Mouse (Mus musculus) right cerebral cortex, postnatal 25 days (tissue): ENCODE measurements around the gene Dok3.
"Not testable (repeated sequence)": the region's sequence is repeated elsewhere in the genome, so short reads cannot be mapped to it uniquely, and the experiment has no call there.

ENCODE experiments used
- DNase-seq: peaks from one replicate; pipeline ENCODE4 v3.0.0; 2022

Gene Dok3

DNA sequence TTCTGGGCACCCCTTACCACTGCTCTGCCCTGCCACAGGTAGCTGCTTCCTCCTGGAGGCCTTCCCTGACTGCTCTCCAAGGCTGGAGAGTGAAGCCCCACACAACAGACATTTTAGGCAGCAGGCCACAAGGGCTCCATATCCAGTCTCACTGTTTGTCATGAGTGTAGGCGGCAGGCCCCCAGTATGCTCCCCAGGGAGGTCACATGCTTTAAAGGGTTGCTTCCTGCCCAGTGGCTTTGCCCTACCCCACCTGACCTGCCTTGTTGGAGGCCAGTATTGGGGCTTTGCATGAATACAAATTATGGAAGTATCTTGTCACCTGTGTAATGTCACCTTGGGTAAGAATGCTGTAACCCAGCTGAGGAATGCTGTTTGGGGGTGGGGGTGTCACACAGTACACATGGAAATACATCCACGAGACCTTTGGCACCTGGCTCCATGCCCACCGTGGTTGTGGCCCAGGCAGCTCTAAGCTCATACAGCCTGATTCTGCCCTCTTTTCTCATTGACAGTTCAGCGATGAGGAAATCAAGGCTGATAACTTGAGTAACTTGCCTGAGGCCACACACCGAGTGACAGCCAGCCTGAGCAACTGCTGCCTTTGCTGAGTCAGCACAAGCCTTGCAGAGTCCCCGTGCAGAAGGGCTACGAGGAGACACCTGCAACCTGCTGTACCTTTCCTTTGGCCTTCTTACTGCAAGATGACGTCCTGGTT lies at the start of gene Dok3:
Dok3 (minus strand) TSS at position 99 of the 718 bp plus-strand sequence.
- no peak for DNase-seq

DNA sequence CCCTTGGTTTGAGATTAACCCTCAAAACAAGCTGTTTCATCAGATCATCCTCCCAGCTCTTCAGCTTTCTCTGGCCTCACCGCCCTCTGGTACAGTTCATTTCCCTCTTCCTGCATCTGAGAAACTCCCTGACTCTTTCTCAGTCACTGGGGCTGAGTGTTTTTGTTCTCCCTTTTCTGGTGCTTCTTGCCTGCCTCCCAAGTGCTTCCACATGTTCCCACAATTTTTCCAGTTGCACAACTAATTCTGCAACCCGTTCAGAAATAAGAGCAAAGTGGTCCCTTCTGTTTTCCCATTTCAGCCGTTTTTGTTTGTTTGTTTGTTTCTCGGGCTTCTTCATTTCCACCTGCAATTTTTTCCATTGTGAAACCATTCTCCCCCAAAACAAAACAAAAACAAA lies 49.0 kb upstream of the Dok3 start:
- no peak for DNase-seq

DNA sequence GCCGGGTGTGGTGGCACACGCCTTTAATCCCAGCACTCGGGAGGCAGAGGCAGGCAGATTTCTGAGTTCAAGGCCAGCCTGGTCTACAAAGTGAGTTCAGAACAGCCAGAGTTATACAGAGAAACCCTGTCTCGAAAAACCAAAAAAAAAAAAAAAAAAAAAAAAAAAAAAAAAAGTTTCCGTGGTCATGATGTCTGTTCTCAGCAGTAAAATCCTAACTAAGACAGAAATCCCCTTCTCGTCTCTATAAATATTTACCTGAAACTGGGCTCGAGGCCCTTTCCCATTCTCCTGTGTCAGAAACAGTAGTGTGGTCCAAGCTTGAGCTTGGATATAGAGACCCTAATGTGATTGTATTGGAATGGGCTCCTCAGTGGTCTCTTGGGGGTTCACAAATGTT lies 47.8 kb upstream of the Dok3 start:
- DNase-seq: not testable (repeated sequence)

DNA sequence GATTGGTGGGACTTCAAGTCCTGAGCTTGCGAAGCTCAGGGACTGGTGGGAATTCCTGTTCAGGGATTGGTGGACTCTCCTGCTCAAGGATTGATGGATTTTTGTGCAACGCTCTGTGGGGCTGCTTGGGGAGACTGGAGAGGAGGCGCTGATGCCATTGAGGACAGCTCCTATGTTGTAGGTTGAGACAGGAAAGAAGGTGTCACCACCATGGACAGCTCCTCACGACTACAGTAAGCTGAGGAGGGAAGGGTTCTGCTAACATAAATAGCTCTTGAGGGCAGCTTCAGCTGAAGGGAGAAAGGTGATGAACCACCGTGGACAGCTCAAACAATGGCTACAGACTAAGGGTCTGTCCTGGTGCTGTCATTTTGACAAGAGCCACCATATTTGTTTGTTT lies 46.8 kb upstream of the Dok3 start:
- DNase-seq: no peak

DNA sequence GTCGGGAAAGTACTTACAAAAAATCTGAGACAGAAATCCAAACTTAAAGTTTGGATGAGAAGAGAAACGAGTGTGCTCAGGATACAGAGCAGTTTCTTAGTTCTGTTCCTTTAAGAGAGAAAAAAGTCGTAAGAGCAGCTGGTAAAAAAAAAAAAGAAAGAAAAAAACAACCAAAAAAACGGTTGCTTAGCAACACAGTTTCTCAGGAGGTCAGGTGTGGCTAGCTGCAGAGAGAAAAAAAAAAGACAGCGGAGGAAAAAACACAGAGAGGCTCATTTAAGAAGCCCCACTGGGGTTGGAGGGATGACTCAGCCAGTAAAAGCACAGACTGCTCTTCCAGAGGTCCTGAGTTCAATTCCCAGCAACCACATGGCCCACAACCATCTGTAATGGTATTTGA lies 45.2 kb upstream of the Dok3 start:
- DNase-seq: no peak

DNA sequence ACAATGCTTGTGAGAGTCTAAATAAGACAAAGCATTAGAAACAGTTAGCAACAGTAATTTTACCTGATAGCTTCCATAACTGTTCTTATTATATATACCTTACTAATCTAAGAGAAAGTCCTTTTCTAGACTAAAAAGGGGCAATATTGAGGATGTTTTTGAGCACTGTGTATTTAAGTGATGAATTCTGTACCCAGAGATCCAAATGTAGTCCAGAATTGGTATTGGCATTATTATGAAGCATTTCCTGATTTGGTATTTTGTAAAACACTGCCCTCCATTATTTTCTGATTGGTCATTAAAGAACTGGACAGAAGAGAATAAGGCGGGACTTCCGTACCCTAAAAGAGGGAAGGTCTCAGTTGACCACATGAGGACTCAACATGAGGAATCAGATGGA lies 44.3 kb upstream of the Dok3 start, which contains the start of gene Tmed9:
Tmed9 (plus strand) TSS at position 301 of the 400 bp plus-strand sequence.
- DNase-seq: no peak

DNA sequence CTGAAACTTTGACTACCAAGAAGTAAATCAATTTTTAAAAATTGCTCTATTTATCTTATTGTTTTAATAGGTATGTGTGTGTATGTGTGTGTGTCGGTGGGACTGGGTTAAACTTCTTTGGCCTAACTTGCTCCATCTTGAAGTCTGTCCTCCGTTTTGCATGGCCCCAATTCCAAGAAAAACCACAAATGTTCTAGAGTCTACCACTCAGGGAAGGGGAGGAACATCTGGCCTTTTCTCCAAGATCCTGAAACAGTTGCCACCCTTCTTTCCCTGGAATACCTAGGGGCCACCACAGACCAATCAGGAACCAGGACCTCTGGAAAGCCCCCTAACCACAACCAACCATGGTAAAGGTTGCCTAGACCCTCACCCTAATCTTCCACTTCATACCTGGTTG lies 42.9 kb upstream of the Dok3 start:
- no peak for DNase-seq

DNA sequence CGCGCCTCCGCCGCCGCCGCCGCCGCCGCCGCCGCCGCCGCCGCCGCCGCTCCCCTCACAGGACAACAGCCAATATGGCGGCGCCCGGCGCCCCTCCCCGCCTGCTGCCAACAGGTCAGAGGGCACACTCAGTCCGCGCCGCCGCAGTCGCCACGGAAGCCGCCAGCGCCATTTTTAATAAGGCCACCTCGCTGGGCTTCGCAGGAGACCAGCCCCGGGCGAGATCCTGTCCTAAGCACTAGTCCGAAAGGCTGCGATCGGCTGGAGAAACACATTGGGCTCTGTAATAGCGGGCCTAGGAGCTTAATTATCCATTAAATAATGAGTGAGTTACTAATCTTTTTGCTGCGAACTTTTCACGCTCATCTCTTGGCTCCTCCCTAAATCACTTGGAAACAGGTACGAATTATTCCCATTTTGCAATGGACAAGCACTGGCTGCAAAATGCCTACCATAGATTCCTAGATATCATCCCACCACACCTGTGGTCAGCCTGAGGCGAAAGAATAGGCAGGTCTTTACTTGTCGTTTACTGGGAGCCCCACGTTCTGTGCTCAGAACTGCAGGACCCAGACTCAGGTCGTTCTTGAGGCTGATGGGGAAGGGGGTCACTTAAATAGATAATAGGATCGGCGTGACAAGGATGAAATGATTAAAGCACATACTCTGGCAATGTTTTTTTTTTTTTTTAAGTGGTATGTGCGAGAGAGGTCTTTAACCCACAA lies 42.1 kb upstream of the Dok3 start, which contains the start of gene Fam193b:
Fam193b (minus strand) TSS at position 94 of the 725 bp plus-strand sequence.
- DNase-seq: peak; percentile 91

DNA sequence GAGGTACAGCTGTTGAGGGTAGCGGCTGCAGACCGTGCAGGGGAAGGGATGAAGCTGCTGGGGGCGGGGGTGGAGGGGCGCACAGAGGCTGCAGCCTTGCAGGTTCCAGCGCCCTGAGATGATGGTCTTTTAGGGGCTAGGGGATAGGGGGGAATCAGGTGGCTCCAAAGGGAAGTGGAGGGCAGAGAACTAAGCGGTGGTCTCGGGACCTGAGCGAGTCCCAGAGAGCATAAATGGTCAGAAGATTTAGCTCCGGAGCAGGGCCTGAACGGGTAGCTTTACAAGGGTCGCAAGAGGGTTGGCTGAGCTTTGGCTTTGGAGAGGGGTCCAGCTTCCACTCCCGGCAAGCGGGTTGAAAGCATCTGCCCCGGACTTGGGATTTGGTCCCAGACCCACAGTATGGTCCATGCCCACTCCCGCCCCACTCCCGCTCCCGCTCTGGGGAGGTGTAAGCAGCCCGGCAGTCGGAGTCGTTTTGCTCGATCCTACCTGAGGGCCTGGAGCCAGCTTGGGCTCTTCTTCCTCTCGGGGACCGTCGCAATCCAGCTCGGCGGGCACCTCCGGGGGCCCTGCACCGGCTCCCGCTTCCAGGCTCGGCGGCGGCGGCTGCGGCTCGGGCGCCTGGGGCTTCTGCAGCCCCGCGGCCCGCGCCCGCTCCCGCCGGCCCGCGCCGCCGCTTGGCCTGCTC lies 41.3 kb upstream of the Dok3 start:
- DNase-seq: peak; percentile 55

DNA sequence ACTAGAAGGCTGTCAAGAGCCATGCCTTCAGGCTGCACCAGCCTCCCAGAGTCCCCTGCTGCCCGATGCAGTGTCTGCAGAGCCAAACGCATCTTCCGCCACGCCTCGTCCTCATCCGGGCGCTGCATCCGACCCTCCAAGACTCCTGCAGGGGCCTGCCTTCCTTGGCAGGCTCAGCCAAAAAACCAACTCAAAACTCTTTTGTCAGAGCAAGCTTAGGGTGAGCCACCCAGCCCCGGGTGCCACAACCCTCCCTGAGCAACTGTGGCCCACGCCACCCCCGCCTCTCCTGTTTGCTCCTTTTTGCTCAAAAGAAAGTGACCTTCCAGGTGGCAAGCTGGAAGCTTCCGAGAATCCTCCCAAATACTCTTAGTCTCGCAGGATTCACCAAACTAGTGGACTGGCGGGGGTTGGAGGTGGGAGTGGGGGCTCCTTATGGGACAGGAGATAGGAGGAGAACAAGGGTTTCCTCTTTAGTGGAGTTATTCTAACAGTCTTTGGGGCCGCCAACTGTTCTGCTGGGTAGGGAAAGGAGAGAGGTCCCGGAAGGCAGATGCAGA lies 40.7 kb upstream of the Dok3 start:
- no peak for DNase-seq

DNA sequence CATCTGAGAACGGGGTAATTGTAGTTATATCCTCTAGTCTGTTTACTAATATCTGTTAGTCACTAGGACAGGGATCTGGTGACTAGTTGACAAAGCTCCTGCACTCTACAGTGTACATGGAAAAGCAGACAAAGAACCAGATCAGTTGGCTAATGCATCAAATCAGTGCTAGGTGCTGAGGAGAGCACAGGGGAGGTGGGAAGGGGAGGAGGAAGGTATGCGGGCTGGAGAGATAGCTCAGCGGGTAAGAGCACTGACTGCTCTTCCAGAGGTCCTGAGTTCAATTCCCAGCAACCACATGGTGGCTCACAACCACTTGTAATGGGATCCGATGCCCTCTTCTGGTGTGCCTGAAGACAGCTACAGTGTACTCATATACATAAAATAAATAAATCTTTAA lies 39.4 kb upstream of the Dok3 start:
- not testable (repeated sequence) for DNase-seq

DNA sequence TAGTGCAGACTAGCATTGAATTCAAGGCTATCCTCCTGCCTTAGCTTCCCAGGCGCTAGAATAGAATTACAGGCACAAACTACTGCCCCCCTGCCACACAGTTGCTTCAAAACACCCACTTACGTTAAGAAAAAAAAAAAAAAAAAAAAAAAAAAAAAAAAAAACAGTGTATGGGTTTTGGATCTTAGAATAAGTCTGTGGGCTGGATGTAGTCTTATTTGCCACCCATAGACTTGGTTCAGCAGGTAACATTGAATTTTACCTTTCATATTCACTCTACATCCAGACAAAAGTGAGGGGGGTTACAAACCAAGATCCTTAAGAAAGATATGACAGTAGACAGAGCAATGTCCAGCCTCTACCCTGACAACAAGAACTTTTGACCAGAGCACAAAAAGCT lies 38.9 kb upstream of the Dok3 start:
- DNase-seq: no peak

DNA sequence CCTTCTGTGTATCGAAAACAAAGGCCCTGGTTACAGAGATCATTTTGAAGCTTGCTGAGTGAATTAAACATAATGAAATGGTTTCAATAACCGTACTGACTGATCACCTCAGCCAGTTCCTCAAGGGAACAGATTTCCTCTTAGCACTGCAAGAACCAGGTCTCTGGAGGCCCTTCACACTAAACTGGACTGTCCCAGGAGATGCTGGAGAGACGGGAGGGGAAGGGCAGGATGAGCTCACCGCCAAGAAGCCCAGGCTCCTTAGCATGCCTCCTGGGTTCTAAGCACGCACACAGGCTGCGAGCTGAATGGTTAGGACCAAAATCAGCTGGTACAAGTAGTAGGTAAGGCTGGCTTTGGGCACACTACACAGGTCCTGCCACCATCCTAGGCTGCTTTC lies 37.9 kb upstream of the Dok3 start:
- no peak for DNase-seq

DNA sequence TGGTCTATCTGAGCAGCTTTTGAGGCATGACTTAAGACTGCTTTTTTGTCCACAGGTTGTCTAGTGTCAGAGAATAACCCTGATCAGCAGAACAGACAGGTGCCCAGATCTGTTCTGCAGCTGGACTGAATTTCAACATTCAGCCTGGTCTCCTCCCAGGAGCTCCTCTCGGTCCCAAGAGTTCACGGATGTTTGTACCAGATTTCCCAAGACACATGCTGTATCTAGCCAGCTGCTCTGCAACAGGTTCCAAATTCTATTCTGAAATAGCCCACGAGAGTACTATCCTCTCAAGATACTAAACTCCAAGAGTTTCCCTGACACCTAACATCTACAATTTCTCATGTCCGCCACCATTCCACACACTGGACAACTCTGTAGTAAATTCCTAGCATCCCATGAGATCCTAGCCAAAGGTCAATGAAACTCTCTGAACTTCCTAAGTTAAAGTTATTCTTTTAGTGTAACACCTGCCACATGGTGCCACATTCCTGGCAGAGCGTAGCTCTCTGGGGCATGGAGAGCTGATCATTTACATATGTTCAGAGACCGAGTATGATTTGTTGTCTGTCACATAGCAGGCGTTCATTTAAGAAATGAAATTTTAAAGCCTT lies 34.3 kb upstream of the Dok3 start:
- DNase-seq: no peak

DNA sequence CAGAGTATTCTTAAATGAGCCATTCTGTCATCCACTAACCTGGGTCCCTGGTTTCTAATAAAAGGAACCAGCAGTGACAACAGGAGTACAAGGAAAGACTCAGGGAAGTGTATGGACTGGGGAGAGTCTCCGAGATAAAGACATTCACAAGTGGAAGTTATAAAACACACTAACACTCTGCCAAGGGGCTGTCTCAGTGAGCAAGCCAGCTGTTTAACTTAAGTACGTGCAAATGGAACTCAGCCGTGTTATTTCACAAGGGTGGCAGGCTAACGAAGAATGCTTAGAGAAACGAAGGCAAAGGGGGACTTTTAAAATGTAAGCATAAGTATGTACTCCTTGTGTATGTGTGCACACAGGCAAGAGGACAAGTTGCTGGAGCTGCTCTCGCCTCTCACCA lies 28.4 kb upstream of the Dok3 start:
- no peak for DNase-seq

DNA sequence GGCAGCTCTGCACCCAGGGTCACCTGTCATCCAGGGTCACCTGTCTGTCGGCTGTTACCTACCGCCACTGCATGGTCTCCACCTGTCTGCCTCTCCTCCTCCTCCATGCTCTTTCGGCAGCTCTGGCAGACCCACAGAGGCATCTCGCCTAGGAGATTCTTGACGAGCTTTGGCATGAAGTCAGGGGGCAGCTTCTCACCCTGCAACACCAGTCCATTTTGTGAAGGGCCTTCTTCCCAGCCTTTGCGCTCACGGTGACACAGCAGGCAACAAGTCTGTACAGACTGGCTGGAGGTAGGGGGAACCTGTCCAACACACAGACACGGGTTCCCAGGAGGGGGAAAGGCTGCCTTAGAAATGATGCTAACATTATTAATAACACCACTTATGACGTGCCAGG lies 26.8 kb upstream of the Dok3 start:
- no peak for DNase-seq

DNA sequence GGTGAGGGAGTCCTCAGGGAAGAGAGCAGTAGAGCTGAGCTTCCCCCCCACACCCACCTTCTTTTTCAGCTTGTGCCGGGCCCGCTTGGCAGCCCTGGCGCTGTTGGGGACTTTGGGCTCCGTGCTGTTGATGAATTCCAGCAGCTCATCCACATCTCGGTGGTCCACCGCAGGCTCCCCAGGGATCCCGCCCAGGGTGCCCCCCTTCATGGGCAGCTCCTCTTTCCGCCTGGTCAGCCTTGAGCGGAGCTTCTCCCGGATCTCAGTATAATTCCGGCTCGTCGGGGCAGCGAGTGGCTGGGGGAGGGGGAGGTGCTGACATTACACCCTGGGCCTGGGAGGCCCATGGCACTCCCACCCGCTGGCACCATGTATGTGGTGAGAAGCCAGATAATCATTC lies 20.0 kb upstream of the Dok3 start:
- DNase-seq: no peak

DNA sequence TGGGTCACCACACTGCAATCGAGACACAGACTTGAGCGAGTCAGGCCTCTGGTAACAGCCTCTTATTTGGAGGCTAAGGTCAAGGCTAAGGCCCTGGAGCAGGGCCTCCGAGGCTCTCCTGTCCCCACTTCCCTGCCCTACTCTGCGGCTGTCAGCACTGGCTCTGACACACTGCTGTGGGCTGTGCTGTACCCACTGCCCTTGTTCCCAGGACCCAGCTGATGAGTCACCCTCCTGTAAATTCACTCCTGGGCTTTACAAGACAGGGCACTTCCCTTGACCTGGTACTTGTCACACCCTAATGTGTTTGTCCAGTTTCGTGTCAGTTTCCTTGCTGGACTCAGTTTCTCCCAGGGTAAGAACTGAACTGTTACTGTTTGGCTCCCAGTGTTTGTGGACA lies 19.3 kb upstream of the Dok3 start:
- DNase-seq: no peak

DNA sequence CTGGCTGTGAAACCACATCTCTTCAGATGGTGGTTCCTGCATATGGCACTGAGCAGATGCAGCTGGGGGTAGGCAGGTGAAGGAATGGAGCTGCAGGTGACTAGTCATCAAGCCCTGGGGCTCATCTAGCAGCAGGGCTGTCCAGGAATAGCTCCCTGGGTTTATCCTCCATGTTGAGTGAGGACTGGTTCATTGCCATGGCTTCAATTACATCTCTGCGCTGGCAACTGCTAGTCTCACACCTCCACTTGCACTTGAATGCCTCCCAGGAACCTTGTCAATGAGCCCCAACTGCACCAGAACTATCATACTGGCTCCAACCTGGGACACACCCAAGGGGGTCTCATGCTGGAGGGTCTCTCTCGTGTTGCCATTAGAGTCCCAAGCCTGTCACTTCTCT lies 18.8 kb upstream of the Dok3 start:
- DNase-seq: no peak

DNA sequence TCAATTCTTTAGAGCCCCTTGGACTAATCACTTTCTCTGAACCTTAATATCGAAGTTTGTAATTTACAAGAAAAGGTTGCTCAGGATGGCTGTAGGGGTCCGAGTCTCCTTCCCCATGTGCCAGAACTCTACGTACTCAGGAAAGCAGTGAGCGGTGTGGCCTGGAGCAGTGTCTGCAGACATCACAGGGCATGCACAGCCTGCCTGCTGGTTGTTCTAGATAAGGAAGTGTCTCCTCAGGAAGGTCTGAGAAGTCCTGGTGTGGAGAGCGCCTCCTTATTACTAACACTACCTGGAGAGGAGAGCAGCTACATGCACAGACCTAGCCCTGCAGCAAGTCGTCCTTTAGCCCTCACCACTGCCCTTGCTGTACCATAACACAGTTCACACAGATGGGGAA lies 15.7 kb upstream of the Dok3 start:
- no peak for DNase-seq

DNA sequence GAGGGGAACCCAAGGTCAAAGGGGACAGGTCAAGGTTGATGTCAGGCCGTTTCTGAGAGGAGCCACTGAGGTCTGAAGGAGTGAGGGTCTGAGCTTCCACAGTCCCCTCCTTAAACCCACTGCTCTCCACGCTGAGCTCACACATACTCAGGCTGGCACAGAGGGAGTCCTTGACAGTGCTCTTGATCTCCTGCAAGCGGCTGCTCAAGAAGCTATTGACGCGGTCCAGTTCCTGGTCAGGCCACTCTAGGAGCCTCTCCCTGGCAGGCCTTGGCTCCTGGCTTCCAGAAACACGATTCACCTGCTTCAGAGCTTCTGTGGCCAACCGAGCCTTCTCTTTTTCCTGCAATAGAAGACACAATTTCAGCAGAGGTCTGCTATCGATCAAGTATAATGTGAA lies 14.4 kb upstream of the Dok3 start:
- no peak for DNase-seq

DNA sequence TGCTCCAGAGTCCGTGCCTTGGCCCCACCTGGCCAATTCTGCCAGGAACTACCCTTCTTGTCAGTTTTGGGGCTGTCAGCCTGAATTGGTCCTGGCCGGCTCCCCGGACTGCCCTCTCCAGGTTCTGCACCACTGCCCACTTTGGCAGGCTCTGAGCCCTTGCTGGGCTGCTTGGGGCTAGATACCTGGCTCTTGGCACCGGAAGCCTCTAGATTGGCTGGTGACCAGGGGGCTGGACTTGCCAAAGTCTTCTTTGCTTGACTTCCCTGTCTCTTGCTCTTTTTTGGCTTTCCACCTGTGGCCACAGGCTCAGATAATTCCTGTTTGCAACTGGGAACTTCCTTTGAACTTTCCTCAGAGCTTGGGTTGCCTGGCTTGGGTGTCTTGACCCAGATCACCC lies 13.8 kb upstream of the Dok3 start:
- DNase-seq: no peak

DNA sequence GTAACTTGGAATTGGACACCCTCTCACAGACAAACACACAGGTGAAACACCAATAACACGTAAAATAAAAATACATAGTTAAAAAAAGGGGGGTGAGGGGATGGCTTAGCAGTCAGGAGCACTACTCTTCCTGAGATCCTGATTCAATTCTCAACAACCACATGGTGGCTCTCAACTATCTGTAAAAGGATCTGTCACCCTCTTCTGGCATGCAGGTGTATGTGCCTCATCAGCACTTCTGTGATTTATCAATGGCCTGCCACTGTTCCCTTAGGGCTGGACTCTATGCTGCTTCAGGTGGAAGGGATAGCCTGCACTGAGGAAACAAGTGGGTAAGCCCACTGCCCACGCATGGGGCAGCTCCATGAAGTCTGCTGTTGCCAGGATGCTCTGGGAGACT lies 11.8 kb upstream of the Dok3 start:
- DNase-seq: no peak
